Mouse (Mus musculus) A20 (cell line): ENCODE results near the gene Syn3.
"Not testable (repeated sequence)": the region's sequence is repeated elsewhere in the genome, so short reads cannot be mapped to it uniquely, and the experiment has no call there.

ENCODE experiments used
- DNase-seq: peaks from one replicate; pipeline ENCODE4 v3.0.0-alpha.2; 2011; ENCODE audit warnings: low read depth, low spot score

The Syn3 gene

DNA sequence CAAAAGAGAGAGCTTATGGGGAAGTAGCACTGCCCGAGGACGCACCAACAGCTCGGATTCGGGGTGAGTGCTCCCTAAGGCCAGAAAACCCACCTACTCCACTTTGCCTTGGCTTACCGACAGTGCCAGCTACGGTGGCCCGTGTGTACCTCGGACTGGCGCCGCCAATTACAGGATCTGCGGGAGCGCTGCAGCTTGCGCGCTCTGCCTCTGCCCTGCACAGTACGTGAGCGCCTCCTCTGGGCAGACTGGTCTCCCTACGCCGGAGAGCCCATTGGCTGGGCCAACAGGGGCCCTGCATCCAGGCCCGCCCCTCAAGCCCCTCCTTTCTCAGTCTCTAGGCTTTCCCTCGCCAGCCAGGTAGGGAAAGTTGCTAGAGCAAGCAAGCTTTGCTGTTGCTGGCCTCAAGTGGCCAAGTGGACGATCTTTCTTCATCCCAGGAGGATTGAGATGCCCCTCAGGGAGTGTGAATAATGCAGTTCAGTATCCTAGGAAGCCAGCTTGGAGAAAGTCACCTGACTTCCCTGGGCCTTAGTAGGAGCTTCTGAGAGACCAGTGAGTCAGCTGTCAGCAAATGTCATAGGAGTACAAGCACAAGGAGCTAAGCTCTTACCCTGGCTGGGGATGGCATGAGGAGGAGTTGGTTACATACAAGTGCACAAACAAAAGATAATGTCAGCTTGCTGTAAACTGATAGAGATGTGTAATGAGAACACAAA lies at the start of gene Syn3:
Gene Syn3 (minus strand): TSS at position 224 of the 719 bp plus-strand sequence.
- DNase-seq = peak; percentile 83

DNA sequence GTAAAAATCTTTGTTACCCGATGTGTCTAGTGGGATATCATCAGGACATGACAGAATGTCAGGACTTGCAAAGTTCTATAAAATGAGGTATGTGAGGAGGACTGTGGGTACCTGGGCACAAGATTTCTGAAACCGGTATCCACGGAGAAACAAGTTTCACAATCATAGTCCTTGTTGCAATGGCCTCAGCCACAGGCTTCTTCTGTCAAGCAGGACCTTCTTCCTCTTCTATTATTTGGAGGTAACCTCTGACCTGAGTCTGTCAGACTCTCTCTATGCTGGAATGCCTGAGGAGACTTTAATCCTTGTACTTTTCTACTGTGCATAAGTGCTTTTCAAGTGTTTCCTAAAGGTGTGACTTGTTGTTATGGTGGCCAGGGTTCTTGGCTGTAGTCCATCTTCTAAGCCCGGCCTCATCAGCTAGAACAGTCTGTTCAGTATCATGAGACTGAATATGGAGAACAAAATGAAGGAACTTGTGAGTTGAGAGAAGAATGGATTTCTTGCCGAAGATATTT lies 27.7 kb upstream of the Syn3 start:
- DNase-seq = not testable (repeated sequence)

DNA sequence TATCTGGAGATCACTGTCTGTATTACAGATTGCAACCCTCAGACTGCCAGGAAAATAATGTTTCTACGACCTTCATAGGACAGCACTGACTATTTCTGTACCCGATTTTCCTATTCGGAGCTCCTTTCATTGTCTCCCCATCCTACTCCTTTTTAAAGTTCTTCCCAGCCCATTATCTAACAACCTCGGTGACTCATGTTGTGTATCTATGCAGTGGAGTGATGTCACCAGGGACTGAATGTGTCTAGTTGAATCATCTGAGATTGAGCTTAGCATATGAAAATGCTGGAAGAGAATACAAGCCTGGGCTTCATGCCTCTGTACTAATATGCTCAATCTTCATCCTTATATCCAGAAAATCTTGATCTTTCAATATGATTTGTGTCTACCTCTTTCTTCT lies 15.1 kb upstream of the Syn3 start:
- DNase-seq = no peak

DNA sequence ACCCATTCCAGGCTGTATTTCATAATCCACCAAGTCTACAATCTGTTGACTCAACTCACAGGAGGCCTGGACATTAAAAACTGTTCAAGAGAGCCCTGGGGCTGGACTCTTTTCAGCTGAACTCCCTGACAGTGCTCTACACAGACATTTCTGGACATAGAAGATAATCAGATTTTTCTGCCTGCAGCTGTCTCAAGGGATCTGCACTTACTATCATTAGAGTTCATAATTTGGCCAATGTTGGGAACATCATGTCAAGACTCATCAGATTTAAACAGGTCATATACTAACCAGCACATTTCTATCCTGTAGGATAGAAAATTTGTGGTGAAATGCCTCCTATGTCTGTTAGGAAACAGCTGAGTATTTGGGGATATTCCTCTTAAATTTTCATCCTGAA lies 12.2 kb upstream of the Syn3 start:
- no peak for DNase-seq

DNA sequence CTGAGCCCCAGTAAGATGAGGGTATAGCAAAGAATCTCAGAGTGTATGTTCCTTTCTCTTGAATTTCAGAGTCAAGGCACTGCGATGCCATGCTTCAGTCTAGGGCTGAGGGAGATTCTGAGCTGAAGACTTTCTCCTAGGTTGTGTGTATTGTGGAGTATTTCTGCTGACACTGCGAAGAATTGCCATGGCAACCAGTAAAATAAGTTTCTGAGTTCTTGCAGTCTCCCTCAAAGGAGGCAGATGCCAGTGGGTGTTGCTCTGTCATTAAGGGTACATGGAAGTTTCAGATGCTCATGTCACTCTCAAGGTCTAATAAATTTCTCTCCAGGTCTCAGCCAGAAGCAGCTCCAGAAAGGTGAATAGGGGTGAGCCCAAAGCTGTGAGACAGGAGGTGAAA lies 3.4 kb upstream of the Syn3 start:
- DNase-seq = no peak

DNA sequence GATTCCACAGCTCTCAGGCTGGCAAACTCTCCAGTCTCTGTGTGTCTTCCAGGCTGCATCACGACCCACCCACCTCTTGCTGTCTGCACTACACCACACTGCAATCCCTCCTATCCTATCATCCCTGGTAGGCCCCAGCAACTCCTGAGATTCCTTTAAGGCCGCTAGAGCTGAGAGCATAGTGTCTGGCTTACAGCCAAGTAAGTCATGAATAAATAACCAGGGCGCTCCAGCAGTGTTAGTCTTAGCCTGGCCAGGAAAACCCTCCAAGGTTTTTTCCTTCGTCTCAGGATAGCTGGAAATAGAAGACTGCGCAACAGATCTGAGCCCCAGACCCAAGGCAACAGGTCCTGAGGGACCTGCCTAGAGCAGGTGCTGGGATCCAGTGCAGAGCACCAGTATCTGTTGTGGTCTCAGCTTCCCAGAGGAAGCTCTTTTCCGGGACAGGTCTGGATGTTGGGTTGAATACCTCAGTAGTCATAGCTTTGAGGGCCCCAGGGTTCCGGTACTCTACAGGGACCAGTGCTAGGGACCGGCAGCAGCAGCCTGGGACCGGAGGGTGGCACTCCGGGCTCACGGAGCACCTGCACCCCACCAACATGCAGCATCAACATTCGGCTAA lies 534 bp downstream of the Syn3 start:
- no peak for DNase-seq

DNA sequence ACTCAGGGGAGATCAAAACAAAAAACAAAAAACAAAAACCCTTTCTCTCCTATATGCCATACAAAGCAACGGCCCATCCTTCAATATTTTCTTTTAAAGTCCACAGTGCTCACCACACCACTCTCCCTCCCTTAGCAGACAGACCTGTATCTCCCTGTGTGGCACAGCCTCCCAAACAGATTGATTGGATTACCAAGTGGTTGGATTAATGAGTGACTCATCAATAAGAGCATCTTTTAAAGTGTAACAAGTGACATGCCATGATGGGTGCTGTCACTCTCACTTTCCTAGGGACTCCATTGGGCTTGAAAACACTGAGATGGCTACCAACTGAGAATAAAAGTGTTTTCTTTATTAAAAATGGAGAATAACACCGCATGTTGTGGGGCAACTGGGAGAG lies 2.8 kb downstream of the Syn3 start:
- DNase-seq = no peak

DNA sequence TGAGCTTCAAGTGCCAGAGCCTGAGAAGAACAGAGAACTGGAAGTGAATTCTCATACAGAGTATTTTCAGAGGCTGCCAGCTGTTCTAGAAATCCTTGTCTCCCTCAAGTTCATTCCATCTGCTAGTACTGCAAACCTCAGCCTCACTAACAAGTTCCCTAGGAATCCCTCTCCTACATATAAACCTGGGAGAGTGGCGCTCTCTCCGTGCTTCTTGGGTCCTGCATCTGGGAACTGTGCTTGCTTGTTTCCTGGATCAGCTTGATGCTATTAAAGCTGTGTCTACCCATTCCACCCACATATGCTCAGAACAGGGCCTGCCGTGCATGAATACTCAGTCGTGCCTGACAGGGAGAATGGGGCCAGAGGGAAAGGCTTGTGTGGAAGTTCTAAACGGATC lies 5.6 kb downstream of the Syn3 start:
- DNase-seq = no peak

DNA sequence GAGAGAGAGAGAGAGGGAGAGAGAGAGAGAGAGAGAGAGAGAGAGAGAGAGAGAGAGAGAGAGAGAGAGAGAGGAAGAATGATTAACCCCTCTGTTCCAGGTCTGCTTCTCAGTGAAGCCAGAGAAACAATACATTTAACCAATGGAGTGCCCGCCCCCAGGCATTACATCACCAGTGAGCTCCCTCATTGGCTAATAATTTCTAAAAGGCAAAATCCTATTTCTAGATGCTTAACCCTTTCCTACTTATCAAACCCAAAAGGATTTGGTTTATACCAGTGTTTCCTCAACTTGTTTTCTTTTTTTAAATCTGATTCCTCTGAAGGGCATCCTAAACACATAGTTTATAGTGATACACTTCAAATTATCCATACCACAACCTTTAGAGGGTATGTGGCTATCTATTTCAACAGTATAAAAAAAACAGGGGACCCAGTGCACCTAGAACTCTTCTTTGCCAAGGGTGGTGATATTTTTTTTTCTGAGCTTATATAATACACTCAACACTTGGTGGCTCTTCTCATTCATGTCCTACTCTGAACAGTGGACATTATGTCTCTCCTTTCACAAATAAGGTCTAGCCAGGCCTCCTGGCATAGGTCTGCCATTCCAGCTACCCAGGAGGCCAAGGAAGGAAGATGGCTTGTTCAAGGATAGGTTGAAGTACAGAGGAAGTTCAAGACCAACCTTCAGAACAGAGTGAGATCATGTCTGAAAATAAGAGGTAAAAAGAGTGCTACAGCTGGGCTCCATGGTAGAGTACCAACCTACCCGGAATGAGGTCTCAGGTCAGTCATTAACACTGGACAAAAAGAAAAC lies 6.4 kb downstream of the Syn3 start:
- no peak for DNase-seq

DNA sequence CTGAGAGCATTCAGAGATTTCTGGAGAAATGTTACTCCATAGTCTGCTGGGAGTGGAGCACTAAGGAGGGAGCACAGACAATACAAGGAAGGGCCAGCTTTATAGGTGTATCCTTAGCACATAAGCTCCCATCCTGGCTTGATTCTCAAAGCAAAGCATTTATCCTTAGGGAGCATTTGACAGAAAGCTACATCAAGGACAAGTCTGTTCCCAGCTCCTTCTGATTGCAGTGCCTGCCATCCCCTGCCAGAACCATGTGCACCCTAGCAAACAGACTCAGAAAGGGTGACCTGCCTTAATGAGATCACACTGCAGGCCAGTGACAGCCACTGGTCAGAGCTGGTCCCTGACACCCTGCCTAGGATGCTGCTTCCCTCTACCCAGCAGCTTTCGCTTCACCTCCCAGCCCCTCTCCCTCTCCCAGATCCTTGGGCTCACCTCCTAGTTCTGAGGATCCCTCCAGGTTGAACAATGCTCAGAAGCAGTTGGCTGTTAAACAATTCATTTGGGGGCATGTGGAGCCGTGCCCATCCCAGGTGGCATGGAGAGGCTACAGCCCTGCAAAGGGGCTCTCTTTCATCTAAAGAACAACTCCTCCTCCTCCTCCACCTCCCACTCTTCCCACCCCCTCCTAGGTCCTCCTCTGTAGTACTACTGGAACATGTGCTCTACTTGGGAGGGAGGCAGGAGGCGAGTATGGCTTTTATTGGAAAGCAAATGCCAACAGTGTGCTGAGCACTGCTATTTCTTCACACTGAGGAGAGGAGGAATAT lies 7.2 kb downstream of the Syn3 start:
- no peak for DNase-seq

DNA sequence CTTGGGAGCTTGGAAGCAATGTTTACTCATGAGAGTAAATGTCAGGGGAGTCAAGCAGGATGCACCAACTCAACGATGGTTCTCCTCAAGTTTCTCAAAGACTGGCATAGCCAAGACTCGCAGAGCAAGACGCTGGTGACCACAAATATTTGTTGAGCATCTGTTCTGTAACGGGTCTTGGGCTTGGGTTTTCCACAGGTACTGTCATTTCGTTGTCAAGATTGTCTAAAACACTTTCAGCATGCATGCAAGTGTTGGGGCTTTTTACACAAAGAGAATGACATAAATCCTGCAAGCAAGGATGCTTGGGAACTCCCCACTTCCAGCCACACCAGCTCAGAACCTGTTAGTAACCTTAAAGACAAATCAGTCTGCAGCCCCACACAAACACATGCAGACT lies 10.2 kb downstream of the Syn3 start:
- DNase-seq = no peak

DNA sequence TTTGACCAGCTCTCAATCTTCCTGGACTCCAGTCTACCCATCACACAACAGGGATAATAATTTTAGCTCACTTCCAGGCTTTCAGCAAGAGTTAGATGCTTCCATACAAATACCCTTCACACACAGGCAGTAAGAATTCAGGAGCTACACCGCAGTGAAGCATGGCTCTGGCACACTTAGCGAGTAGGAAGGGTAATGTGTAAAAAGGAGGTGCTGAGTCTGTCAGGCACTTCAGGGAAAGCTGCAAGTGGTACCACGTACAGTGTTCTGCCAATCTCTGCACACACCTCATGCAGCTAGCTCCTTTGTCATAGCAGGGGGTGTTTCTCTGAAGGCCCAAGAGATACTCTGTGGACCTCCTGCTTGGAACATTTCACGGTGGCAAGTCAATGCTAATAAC lies 12.7 kb downstream of the Syn3 start:
- no peak for DNase-seq

DNA sequence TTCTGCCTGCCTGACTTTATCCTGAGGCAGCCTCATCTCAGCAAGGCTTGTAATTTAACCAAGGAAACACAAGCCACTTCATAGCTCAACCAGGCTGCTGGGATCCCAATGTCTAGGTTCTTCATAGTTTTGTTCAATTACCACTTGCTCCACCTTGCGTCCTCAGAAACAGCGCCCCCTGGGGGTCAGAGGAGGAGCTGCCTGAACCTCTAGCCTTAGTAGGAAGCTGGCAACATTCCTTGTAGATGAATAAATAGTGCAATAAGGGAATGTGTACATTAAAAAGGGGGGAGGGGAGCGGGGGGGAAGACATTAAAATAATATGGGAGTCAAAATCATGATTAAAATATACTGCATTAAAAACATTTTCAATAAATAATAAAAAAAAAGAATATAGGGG lies 14.7 kb downstream of the Syn3 start:
- DNase-seq = peak; percentile 51

DNA sequence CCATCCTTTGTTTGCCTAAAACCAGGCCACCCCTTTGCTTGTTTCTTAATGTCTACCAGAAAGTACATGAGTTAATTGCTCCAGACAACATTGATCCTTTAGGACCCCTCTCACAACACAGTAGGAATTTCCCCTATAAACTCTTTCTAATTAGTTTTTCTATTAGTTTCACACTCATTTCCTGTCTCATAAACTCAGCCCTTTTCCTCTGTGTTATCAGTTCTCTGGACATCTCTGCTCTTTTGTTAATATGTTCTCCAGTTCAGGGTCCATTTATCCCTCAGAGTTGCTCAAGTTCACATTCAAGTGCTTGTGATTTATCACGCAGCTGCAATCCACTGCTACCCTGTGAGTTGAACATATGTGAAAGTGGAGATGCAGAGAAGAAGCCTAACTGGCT lies 16.2 kb downstream of the Syn3 start:
- DNase-seq = no peak

DNA sequence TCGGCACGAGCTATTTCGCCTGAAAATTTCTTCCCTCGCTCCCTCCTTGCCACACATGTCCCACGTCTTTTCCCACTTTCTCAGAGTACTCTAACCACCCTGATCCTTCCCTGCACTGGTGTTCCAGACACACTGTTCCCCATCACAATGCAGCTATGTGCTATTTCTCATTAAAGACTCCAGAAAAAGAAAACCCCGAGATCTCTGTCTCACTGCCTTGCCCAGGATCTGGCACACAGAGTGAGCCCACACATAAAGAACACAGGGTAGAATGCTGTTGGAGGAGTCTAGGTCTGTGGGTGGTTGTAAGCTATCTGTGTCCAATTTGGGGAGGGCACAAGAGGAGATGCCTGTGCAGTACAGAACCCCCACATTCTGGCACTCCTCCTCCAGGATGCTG lies 18.0 kb downstream of the Syn3 start:
- DNase-seq = no peak

DNA sequence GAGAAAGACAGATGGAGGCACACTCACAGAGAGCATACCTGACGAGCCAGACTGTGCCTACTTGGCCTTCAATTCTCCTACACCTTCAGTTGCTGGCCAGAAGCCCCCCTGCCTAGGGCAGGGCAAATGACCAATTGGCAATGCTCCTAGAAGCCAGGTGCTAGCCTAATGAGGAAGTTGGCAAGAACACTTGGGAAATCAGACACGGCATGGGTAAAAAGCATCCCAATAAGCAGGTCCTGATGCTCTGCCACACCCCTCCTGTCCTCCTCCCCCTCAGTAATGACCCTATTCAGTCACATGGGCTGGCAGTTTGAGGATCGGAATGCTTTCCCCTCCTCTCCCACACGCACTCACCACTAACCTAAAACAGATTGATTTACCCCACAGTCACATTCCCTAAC lies 19.0 kb downstream of the Syn3 start:
- no peak for DNase-seq

DNA sequence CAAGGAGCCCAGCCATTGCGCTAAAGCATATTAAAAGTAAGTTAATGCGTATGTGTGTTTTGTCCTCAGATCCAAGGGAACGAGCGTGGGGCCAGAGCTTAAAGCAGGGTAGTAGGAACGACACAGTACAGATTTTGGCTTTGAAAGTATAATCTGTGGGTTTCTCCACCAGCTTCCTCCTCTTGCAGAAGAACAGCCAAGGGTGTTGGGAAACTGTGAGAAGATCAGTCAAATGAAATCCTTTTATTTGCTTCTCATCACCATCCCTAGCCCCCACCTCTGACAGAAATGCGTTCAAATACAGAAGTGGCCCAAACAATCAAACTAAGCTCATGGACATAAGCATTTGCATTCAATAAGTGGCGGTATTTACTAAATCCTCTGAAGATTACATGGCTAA lies 22.0 kb downstream of the Syn3 start:
- DNase-seq = no peak

DNA sequence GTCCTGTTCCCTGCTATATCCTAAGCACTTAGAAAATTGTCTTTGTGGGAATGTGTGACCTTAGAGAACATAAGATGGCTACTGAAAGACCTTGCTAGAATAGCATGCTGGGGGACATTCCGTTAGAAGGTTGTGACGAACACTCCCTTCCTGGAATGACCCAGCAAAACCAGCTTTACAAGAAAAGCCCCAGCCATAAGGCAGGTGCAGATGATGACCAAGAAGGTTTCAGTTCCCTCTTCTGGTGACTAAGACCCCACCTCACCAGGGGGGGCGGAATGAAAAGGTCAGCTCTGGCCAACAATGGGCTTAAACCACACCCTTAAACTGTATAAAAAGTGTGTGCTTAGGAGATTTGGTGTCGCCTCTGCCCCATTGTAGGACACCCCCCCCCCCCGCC lies 23.4 kb downstream of the Syn3 start:
- DNase-seq = peak; percentile 78

DNA sequence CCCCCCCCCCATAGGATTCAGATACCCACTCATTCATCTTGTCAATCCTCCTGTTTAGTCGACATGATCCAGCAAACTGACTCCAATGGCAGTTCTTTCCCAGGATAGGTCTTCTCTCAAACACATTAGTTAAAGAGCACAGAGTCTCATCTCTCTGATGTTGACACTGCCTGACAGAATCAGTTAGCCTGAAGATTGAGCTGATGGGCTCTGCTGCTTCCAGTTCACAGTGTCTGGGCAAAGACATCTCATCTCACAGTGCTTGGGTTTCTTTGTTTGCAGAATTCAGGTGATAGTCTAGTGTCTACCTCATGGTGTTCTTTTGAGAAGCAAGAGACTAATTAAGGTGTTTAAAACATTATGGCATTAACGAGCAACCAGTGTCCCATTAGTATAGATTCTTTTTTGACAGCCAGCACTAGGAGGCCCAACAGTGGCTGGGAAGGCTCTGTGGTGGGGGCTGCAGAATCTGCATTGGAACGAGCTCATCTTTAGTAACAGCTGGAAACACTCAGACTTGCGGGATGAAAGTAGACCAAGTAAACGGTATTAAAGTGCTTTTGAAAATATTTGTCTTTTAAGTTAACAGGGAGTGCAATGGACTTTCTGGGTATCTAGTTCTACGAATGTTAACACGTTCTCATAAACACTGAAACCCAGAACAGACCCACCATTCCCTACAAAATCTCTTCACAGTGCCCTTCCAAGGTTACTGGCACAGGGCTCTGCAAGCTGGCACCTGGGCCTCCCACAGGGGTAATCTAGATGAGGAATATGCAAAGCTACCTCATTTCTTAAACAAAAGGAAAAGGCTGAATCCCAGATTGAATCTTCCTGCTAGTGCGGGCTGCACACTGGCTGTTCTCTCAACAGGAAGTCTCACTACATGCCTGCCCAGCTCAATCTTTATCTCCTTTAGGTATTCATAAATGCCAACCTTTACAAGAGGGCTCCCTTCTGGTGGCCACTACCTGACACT lies 24.2 kb downstream of the Syn3 start:
- no peak for DNase-seq

DNA sequence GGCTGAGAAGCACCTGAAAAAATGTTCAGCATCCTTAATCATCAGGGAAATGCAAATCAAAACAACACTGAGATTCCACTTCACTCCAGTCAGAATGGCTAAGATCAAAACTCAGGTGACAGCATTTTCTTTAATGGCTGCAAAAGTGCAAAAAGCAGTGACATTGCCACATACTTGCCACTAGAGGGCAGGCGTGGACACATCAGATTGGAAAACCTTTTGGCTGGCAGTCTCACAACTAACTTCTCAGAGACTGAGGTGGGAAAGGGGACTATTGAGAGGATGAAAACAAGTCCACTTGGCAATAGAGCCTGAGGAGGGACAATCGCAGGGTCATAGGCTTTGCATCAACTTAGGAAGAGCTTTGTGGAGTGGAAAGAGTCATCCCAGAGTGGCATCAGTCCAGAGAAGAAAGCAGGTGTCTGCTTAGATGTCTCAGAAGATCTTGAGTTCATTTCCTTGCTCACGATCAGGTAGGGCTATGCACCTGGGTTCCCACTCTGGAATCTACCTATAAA lies 25.0 kb downstream of the Syn3 start:
- peak; percentile 65 for DNase-seq
